Mouse (Mus musculus) lung, postnatal 0 days (tissue): Measurements from ENCODE around the gene Fadd.

ENCODE experiments used
- CTCF ChIP-seq: IDR thresholded peaks from 2 replicates; pipeline ENCODE4 v1.5.1; 2016; ENCODE audit warnings: antibody characterized with exemption, mild to moderate bottlenecking
- EP300 ChIP-seq: IDR thresholded peaks from 2 replicates; pipeline ENCODE4 v1.6.1; 2016; ENCODE audit warnings: antibody characterized with exemption, mild to moderate bottlenecking, control low read depth

GRCm38 (mm10) chr7:144538030-144538644 lies 44.1 kb downstream of the Fadd start:
- TF ChIP-seq CTCF (no peak), EP300 (no peak)
